Mouse (Mus musculus) MEL (cell line): ENCODE results near the gene Rhog. TPM values are rescaled to one million over a fixed set of nuclear protein-coding genes. Genes with fewer than 3 reads are reported as not detected.

ENCODE experiments used
- DNase-seq: peaks from one replicate; pipeline ENCODE4 v3.0.0; 2011; ENCODE audit warnings: low read depth, low spot score
- H3K27ac ChIP-seq: 2 replicates; pipeline ENCODE4 v1.5.1; 2012; ENCODE audit warnings: low read depth, mild to moderate bottlenecking, control low read depth, low read length, moderate library complexity; ENCODE audit not compliant: control insufficient read depth
- H3K27me3 ChIP-seq, 2 experiments: fragments of 150-350 bp in 1 of 2; sonication (generic) in 1 of 2; 2 replicates each; pipeline ENCODE4 v1.6.1; 2012; ENCODE audit warnings: low read length in 2 of 2, mild to moderate bottlenecking in 2 of 2, improper control_type of control experiment in 1 of 2, moderate library complexity in 1 of 2; ENCODE audit not compliant: insufficient read depth in 2 of 2, control insufficient read depth in 1 of 2
- H3K36me3 ChIP-seq, 2 experiments: 2 replicates each; pipeline ENCODE4 v1.6.1; 2012 to 2014; ENCODE audit warnings: low read length in 2 of 2, improper control_type of control experiment in 1 of 2, inconsistent platforms in 1 of 2, mild to moderate bottlenecking in 1 of 2; ENCODE audit not compliant: insufficient read depth in 2 of 2, control insufficient read depth in 1 of 2
- H3K4me1 ChIP-seq, 2 experiments: fragments of 150-350 bp in 1 of 2; sonication (generic) in 1 of 2; 2 replicates each; pipeline ENCODE4 v1.6.1; 2012; ENCODE audit warnings: low read length in 2 of 2, improper control_type of control experiment in 1 of 2, mild to moderate bottlenecking in 1 of 2; ENCODE audit not compliant: insufficient read depth in 2 of 2, control insufficient read depth in 1 of 2
- H3K4me3 ChIP-seq, 2 experiments: fragments of 150-350 bp in 1 of 2; sonication (generic) in 1 of 2; 2 replicates each; pipeline ENCODE4 v1.5.1; 2012; ENCODE audit warnings: low read depth in 2 of 2, low read length in 2 of 2, mild to moderate bottlenecking in 2 of 2, moderate library complexity in 2 of 2, control low read depth in 1 of 2, improper control_type of control experiment in 1 of 2; ENCODE audit not compliant: control insufficient read depth in 1 of 2, insufficient read depth in 1 of 2
- H3K79me2 ChIP-seq: 2 replicates; pipeline ENCODE4 v1.6.1; 2012; ENCODE audit warnings: mild to moderate bottlenecking, low read length, moderate library complexity; ENCODE audit not compliant: control insufficient read depth, poor library complexity, insufficient read depth
- H3K9ac ChIP-seq: 2 replicates; pipeline ENCODE4 v1.6.1; 2012; ENCODE audit warnings: low read depth, mild to moderate bottlenecking, control low read depth, low read length, moderate library complexity; ENCODE audit not compliant: control insufficient read depth, poor library complexity, severe bottlenecking
- H3K9me3 ChIP-seq: fragments of 150-350 bp; sonication (generic); replicated peaks from 2 replicates; pipeline ENCODE4 v1.6.1; 2012; ENCODE audit warnings: mild to moderate bottlenecking, low read length, improper control_type of control experiment, moderate library complexity; ENCODE audit not compliant: insufficient read depth
- BHLHE40 ChIP-seq: IDR thresholded peaks from 2 replicates; pipeline ENCODE4 v1.6.1; 2012; ENCODE audit warnings: low read depth, mild to moderate bottlenecking, inconsistent platforms, low read length, improper control_type of control experiment, borderline replicate concordance
- CHD1 ChIP-seq: IDR thresholded peaks from 2 replicates; pipeline ENCODE4 v1.6.1; 2012; ENCODE audit warnings: low read depth, mild to moderate bottlenecking, inconsistent platforms, low read length, improper control_type of control experiment
- E2F4 ChIP-seq: IDR thresholded peaks from 2 replicates; pipeline ENCODE4 v1.6.1; 2011; ENCODE audit warnings: low read depth, low read length, improper control_type of control experiment, borderline replicate concordance
- EP300 ChIP-seq, 2 experiments: IDR thresholded peaks; 2 replicates each; pipeline ENCODE4 v1.6.1; 2011; ENCODE audit warnings: improper control_type of control experiment in 2 of 2, low read length in 2 of 2, low read depth in 1 of 2, mild to moderate bottlenecking in 1 of 2
- ETS1 ChIP-seq: IDR thresholded peaks from 2 replicates; pipeline ENCODE4 v1.6.1; 2012; ENCODE audit warnings: low read depth, mild to moderate bottlenecking, inconsistent platforms, low read length, improper control_type of control experiment, moderate library complexity
- HCFC1 ChIP-seq: IDR thresholded peaks from 2 replicates; pipeline ENCODE4 v1.6.1; 2012; ENCODE audit warnings: low read depth, mild to moderate bottlenecking, inconsistent platforms, low read length, improper control_type of control experiment, moderate library complexity
- JUND ChIP-seq: IDR thresholded peaks from 2 replicates; pipeline ENCODE4 v1.6.1; 2011; ENCODE audit warnings: low read depth, mild to moderate bottlenecking, improper control_type of control experiment, low read length
- KAT2A ChIP-seq: conservative IDR thresholded peaks from 2 replicates; pipeline ENCODE4 v1.6.1; 2012; ENCODE audit warnings: low read depth, low read length, improper control_type of control experiment, inconsistent platforms
- MAX ChIP-seq: IDR thresholded peaks from 2 replicates; pipeline ENCODE4 v1.6.1; 2011; ENCODE audit warnings: low read length, improper control_type of control experiment
- MAZ ChIP-seq: IDR thresholded peaks from 2 replicates; pipeline ENCODE4 v1.6.1; 2012; ENCODE audit warnings: low read depth, mild to moderate bottlenecking, inconsistent platforms, low read length, improper control_type of control experiment
- MEF2A ChIP-seq: IDR thresholded peaks from 2 replicates; pipeline ENCODE4 v1.6.1; 2014; ENCODE audit warnings: low read depth, mild to moderate bottlenecking, inconsistent platforms, low read length, improper control_type of control experiment; ENCODE audit not compliant: poor library complexity, insufficient replicate concordance, severe bottlenecking; ENCODE audit errors: extremely low read depth
- MXI1 ChIP-seq: IDR thresholded peaks from 2 replicates; pipeline ENCODE4 v1.6.1; 2011; ENCODE audit warnings: mild to moderate bottlenecking, low read depth, low read length, improper control_type of control experiment
- MYB ChIP-seq: IDR thresholded peaks from 2 replicates; pipeline ENCODE4 v1.6.1; 2011; ENCODE audit warnings: mild to moderate bottlenecking, low read depth, low read length, improper control_type of control experiment
- MYC ChIP-seq: IDR thresholded peaks from 2 replicates; pipeline ENCODE4 v1.6.1; 2011; ENCODE audit warnings: low read depth, mild to moderate bottlenecking, low read length, improper control_type of control experiment, moderate library complexity
- NELFE ChIP-seq: IDR thresholded peaks from 2 replicates; pipeline ENCODE4 v1.6.1; 2011; ENCODE audit warnings: low read depth, low read length, improper control_type of control experiment
- POLR2AphosphoS5 ChIP-seq: IDR thresholded peaks from 2 replicates; pipeline ENCODE4 v1.6.1; 2012; ENCODE audit warnings: low read depth, borderline replicate concordance, mild to moderate bottlenecking, inconsistent platforms, low read length, moderate library complexity, mixed read lengths
- RCOR1 ChIP-seq: IDR thresholded peaks from 2 replicates; pipeline ENCODE4 v1.6.1; 2012; ENCODE audit warnings: low read depth, mild to moderate bottlenecking, inconsistent platforms, low read length, improper control_type of control experiment
- SIN3A ChIP-seq: IDR thresholded peaks from 2 replicates; pipeline ENCODE4 v1.6.1; 2012; ENCODE audit warnings: low read length, improper control_type of control experiment, inconsistent platforms
- TAL1 ChIP-seq: IDR thresholded peaks from 2 replicates; pipeline ENCODE4 v1.6.1; 2012; ENCODE audit warnings: mild to moderate bottlenecking, inconsistent platforms, low read length, moderate library complexity, mixed read lengths
- TCF12 ChIP-seq: IDR thresholded peaks from 2 replicates; pipeline ENCODE4 v1.6.1; 2014; ENCODE audit warnings: low read depth, mild to moderate bottlenecking, inconsistent platforms, low read length, improper control_type of control experiment, moderate library complexity
- UBTF ChIP-seq: IDR thresholded peaks from 2 replicates; pipeline ENCODE4 v1.6.1; 2012; ENCODE audit warnings: low read depth, mild to moderate bottlenecking, inconsistent platforms, low read length, improper control_type of control experiment, moderate library complexity, borderline replicate concordance; ENCODE audit not compliant: insufficient read depth
- ZC3H11A ChIP-seq: IDR thresholded peaks from 2 replicates; pipeline ENCODE4 v1.6.1; 2012; ENCODE audit warnings: low read depth, mild to moderate bottlenecking, inconsistent platforms, low read length, improper control_type of control experiment
- ZKSCAN1 ChIP-seq: IDR thresholded peaks from 2 replicates; pipeline ENCODE4 v1.6.1; 2012; ENCODE audit warnings: low read depth, mild to moderate bottlenecking, inconsistent platforms, low read length, improper control_type of control experiment, moderate library complexity
- ZMIZ1 ChIP-seq: IDR thresholded peaks from 2 replicates; pipeline ENCODE4 v1.6.1; 2012; ENCODE audit warnings: low read depth, mild to moderate bottlenecking, inconsistent platforms, low read length, improper control_type of control experiment, moderate library complexity
- polyA plus RNA-seq, 2 experiments: library from polyadenylated mRNA; stranded (reverse) in 1 of 2; unstranded in 1 of 2; fragments of >175 nt in 1 of 2; fragments of >200 nt in 1 of 2; gene quantifications; 2 replicates each; pipeline versions ENCODE4 v1.2.1 to v1.2.4; 2012; ENCODE audit warnings: low replicate concordance in 2 of 2, low read depth in 1 of 2; ENCODE audit not compliant: insufficient read length in 2 of 2, insufficient read depth in 1 of 2, missing spikeins in 1 of 2
- total RNA-seq: library from RNA; depleted of rRNA; stranded (reverse); fragments of 300-350 nt; gene quantifications from 2 replicates; pipeline ENCODE4 v1.2.3, GENCODE M21; 2012

Rhog gene
- total and polyA plus RNA-seq, 3 experiments = 24.1 to 425 (median 347) TPM

GRCm38 (mm10) chr7:102292228-102292627 lies 36.4 kb upstream of the Rhog start:
- Histone ChIP-seq H3K27me3 (no peaks in the 10 kb centered on the region), H3K79me2 (peaks cover 17% of the 10 kb centered on the region; the same call in 1 of the 2 replicates), H3K4me1 (no peaks in the 10 kb centered on the region; a peak in 1 of 4 replicates), H3K4me3 (no peak overlapping the region), H3K9ac (no peak overlapping the region)
- DNase-seq = no peak
- TF ChIP-seq RCOR1 (no peak), TCF12 (no peak), MAX (no peak), E2F4 (no peak), MYC (no peak), ETS1 (no peak), BHLHE40 (no peak), MXI1 (no peak), MAZ (no peak), MEF2A (no peak), UBTF (no peak), CHD1 (no peak)
- TF ChIP-seq, all 39 proteins: peak for 0
- no peaks in the 10 kb centered on the region for H3K9me3 ChIP-seq
- no peak overlapping the region for H3K27ac ChIP-seq
- H3K36me3 ChIP-seq = peaks cover 0 to 3% of the 10 kb centered on the region in 2 experiments; a peak in 3 of 4 replicates

DNA sequence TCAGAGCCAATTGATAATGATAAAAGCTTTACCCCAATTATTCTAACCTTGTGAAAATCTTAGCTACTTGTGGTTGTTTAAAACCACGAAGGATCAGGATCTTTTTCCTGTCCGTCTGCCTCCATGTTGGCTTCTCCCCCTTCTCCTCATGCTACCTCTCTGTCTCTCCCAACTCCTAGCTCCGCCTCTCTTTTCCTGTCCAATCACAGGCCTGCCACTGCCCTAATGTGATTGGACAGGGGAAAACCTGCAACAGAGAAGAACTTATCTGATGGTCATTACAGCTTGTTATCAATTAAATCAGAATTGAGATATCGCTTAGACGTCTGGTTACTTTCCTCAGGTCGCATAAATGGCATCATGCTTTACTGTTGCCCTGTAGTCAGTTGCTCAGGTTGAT lies 33.6 kb upstream of the Rhog start:
- H3K4me3 ChIP-seq = no peak overlapping the region
- peaks cover 0 to 3% of the 10 kb centered on the region in 2 experiments; a peak in 3 of 4 replicates for H3K36me3 ChIP-seq
- H3K9me3 ChIP-seq = no peaks in the 10 kb centered on the region
- no peak overlapping the region for H3K27ac ChIP-seq
- no peaks in the 10 kb centered on the region for H3K27me3 ChIP-seq
- H3K79me2 ChIP-seq = peaks cover 16% of the 10 kb centered on the region; the same call in 1 of the 2 replicates
- TF ChIP-seq EP300 (IDR thresholded peaks at IDR 0.05; ENCODE audit: low read depth in 1 of 2, low read length in 2 of 2) (no peak), MYC (no peak), NELFE (no peak), ZKSCAN1 (no peak), KAT2A (no peak), ZC3H11A (no peak), MYB (no peak), MXI1 (no peak), JUND (no peak), MAX (no peak), TCF12 (no peak), BHLHE40 (no peak), ZMIZ1 (no peak), HCFC1 (no peak), SIN3A (no peak), TAL1 (no peak), POLR2AphosphoS5 (no peak)
- H3K9ac ChIP-seq = no peak overlapping the region
- no peak for DNase-seq
- no peaks in the 10 kb centered on the region for H3K4me1 ChIP-seq
